Mouse (Mus musculus): ENCODE measurements around the gene Ubr4. TPM values are rescaled to one million over a fixed set of nuclear protein-coding genes. Genes with fewer than 3 reads are reported as not detected.
"Not testable (repeated sequence)": the region's sequence is repeated elsewhere in the genome, so short reads cannot be mapped to it uniquely, and the experiment has no call there.

Gene Ubr4
- total RNA-seq, 2 experiments from 2014 or later: 162 to 164 TPM

- not testable (repeated sequence) for DNase-seq (ENCODE audit: low spot score in 2 of 2)
Observed at GRCm38 (mm10) chr4:139530248-139530647, 177.8 kb downstream of the Ubr4 start, which contains the start of gene Iffo2. Gene Iffo2 (plus strand): TSS chr4:139530548.

GRCm38 (mm10) chr4:139532081-139532480 lies 179.7 kb downstream of the Ubr4 start:
- DNase-seq (ENCODE audit: low spot score in 2 of 2): no peak

GRCm38 (mm10) chr4:139535127-139535695 lies 182.8 kb downstream of the Ubr4 start:
- no peak for DNase-seq (ENCODE audit: low spot score in 2 of 2)

- DNase-seq (ENCODE audit: low spot score in 2 of 2): no peak
Observed at GRCm38 (mm10) chr4:139535719-139536118, 183.3 kb downstream of the Ubr4 start.

GRCm38 (mm10) chr4:139536706-139537105 lies 184.3 kb downstream of the Ubr4 start:
- peak in 1 of 2 experiments; percentile 13 for DNase-seq (ENCODE audit: low spot score in 2 of 2)

Small RNA genes within 50 kb of the gene (microRNA-seq; reads per million reads assigned to microRNA genes)
- gene Gm24245: 0 reads per million in 2 experiments
- gene Gm25732: 0 to 0.20 reads per million in 2 experiments

Other genes starting within 250 kb of the Ubr4 start
- 100 to 1,000 TPM; 189 to 193 TPM for gene Minos1, start 221.5 kb upstream of the Ubr4 start, total RNA-seq (2021)
- gene Capzb, start 159.7 kb upstream of the Ubr4 start, total RNA-seq (2021): 100 to 1,000 TPM; 400 to 403 TPM
- gene Pqlc2, start 41.9 kb upstream of the Ubr4 start, total RNA-seq (2021): 10 to 100 TPM; 12.9 to 14.2 TPM
- gene Akr7a5, start 41.9 kb upstream of the Ubr4 start, total RNA-seq (2021): 10 to 100 TPM; 31.4 to 32.1 TPM
- 10 to 100 TPM; 44.0 to 45.9 TPM for gene Mrto4, start within 50 bp of the Ubr4 start, total RNA-seq (2021)
- gene Emc1, start within 50 bp of the Ubr4 start, total RNA-seq (2021): 10 to 100 TPM; 87.2 to 93.6 TPM
- 10 to 100 TPM; 18.6 to 19.2 TPM for gene Iffo2, start 177.9 kb downstream of the Ubr4 start, total RNA-seq (2021)

Data from layer of hippocampus, adult 18-20 months (tissue).